Mouse (Mus musculus): ENCODE results near the gene Gm28551. TPM values are rescaled to one million over a fixed set of nuclear protein-coding genes. Genes with fewer than 3 reads are reported as not detected.
A peak's percentile ranks its signal among the peaks of the same experiment; 100 is the strongest.
"Not testable (repeated sequence)": the region's sequence is repeated elsewhere in the genome, so short reads cannot be mapped to it uniquely, and the experiment has no call there.

Gene Gm28551
- total RNA-seq (2021), result not detected in 2 replicates
- long read RNA-seq, experiment 1, partial matches to known transcripts, result 0 of 1 reads
- long read RNA-seq, experiment 1, other reads (novel, unspliced or antisense), result 1 of 1 reads
- long read RNA-seq, experiment 2, partial matches to known transcripts, result 0 of 1 reads
- long read RNA-seq, experiment 2, other reads (novel, unspliced or antisense), result 1 of 1 reads

DNA sequence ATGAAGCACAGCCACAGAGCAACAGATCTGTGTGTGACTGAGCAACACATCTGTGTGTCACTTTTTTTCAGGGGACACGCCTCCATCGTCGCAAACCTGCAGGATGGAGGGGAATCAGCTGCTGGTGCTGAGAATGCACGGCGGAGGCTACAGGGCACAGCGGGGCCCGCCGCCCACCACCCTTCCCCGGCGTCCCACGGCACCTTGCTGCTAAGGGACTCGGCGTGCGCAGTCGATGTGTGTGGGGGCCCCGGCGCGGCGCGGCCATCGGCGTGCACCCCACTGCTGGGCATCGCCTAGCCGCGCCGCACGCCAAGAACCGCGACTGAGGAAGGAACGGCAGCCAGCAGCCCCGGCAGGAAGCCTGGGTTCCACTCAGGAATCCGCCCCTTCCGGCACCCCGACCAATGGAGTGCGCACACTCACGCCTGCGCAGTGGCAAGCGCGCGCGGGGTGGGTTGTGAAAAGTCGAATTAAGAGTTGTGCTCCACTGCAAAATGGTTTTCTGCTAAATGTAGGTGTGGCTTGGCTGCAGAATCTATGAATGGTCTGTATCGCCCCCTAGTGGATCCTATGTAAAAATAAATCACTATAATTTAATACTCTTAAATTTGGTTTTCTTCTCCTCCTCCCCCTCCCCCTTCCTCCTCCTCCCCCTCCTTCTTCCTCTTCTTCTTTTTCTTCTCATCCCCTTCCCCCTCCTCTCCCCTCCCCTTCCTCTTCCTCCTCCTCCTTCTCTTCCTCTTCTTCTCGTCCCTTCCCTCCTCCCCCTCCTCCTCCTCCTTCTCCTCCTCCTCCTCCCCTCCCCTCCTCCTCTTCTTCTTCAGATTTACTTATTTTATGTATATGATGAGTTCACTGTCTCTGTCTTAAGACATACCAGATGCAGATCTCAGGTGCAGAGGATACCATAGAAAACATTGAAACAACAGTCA, at the start of gene Gm28551, which contains the start of the genes Asdurf and Asnsd1:
Gene Gm28551, minus strand, starts transcription at position 341 of the 935 bp plus-strand sequence.
Gene Asdurf, minus strand, starts transcription at position 293 of the 935 bp plus-strand sequence.
Gene Asnsd1, minus strand, starts transcription at position 426 of the 935 bp plus-strand sequence.
- DNase-seq, result peak; percentile 99

DNA sequence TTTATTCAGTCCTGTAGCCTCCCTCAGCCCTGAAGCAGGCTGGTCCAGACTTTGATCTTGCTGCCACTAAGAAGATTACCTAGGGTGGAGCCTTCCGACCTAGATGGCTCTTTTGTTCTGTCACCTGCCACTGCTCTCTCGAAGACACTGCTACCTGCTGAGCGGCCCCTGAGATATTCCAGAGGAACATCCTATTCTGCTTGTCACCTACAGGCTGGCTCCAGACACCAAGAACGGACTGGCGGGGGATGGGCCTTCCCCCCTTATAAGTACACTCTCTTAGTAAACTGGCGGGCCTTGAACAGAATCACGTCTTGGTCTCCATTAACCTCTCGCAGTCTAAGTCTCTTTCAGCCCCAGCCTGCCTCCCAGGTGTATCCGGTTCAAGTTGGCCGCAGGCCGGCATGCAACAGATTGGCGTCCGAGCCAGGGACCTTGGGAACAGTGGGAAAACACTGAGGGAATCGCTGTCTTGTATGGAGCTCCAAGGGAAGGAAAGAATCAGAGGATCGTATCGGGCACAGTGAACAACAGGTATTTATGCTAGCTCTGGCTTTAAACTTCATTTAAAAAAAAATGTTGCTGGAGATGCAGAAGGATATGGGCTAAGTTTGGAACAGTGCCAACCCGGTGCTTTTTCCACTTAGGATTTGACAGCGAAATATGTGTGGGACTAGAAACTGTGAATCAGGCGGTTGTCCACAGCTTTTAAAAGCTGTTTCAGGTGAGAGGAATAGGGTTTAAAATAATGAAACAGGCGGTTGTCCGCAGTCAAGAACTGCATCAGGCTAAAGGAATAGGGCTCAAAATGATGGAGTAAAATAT, 41.7 kb upstream of the Gm28551 start:
- DNase-seq, result peak; percentile 9

DNA sequence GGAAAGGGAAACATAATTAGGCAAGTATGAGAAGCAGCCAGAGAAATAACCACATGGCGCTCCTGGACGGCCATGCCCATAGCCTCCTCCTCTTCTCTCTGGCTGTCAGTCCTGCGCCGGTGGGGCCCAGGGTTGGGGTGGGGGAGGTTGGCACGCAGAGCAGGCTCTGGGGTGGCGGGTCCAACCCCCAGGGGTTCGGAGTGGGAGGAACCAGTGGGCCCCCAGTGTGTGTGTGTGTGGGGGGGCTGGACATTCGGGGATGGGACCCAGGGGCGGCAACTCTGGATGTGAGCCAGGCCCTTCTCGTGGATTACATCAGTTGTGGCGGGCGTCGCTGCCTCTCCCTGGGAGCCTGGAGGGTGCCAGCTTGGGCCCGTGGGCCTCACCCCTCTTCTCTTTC, 36.3 kb upstream of the Gm28551 start:
- DNase-seq, result no peak

DNA sequence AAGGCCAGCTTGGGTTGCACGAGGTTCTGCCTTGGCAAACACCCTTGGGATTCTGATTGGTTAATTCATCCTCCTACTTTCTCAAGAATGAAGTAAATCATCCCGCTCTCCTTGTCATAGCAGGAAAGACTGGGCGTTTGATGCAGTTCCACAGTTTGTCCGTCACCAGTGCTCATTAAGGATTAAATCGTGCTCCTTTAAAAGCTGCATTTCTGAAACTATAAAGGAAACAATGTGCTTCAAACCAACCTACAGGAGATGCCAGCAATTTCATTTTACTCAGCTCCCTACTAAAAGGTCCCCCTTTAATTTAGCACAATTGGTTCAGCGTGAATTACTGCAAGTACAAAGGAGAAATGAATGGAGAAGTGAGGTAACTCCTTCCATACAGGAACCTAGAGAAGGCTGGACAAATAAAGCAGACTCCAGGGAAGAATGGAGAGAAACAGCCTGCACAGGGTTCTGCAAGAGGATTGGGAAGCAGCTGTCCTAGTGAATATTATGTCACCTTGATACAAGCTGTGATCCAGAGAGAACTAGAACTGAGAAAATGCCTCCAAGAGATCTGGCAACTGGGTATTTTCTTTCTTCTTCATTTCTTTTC, 31.7 kb upstream of the Gm28551 start:
- peak; percentile 15 for DNase-seq

DNA sequence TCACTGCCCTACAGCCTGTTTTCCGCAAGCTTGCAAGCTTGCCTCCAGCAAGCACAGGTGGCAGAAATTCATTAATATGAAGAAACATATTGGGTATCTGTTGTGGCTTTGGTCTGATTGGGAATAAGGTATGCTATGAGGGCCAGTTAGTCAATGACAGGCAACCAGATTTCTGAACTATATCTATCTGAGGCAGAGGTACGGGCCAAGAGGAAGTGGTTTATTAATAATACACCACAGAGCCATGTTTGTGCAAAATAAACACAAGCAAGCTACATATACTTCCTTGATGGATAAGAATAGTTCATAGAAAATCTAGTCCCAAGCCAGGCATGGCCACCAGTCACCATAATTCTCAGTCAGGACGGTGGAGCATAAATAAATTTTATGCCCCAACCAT, 25.3 kb upstream of the Gm28551 start:
- DNase-seq, result no peak

GRCm38 (mm10) chr1:53375965-53376364, 23.5 kb upstream of the Gm28551 start:
- DNase-seq, result not testable (repeated sequence)

- DNase-seq, result no peak
Observed at GRCm38 (mm10) chr1:53358988-53359387, 6.5 kb upstream of the Gm28551 start.

GRCm38 (mm10) chr1:53341071-53341470, 11.4 kb downstream of the Gm28551 start:
- no peak for DNase-seq

GRCm38 (mm10) chr1:53337403-53337802, 15.1 kb downstream of the Gm28551 start:
- DNase-seq, result not testable (repeated sequence)

DNA sequence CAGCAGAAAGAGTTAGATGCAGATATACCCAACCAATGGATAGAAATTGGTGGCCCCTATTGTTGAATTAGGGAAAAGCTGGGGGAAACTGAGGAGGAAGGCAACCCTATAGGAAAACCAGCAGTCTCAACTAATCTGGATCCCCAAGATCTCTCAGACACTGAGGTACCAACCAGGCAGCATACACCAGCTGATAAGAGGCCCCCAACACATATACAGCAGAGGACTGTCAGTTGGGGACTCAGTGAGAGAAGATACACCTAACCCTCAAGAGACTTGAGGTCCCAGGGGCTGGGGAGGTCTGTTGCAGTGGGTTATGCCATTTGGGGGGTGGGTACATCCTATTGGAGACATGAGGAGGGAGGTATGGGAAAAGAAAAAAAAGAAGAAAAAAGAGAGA, 17.0 kb downstream of the Gm28551 start:
- no peak for DNase-seq

- DNase-seq, result not testable (repeated sequence)
Observed at GRCm38 (mm10) chr1:53333527-53333926, 18.9 kb downstream of the Gm28551 start.

- DNase-seq, result no peak
Observed at GRCm38 (mm10) chr1:53324827-53325494, 27.5 kb downstream of the Gm28551 start.

GRCm38 (mm10) chr1:53324277-53324676, 28.2 kb downstream of the Gm28551 start:
- no peak for DNase-seq

DNA sequence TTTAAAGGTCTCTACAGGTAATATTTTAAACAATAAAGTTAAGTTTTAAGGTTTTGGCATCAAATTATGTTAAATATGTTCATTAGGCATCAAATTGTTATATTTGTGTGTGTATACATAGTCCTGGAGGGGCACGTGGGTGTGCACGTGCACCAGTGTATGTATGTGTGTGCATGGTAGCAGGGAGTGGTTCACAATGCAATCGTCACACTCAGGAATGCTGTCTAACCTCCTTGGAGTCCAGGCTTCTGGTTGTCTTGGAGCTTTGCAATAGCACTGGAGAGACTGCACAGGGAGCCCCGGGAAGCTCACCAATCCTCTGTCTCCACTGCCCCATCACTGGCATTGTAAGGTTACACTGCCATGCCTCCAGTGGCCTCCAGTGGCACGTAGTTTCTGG, 29.2 kb downstream of the Gm28551 start:
- no peak for DNase-seq

DNA sequence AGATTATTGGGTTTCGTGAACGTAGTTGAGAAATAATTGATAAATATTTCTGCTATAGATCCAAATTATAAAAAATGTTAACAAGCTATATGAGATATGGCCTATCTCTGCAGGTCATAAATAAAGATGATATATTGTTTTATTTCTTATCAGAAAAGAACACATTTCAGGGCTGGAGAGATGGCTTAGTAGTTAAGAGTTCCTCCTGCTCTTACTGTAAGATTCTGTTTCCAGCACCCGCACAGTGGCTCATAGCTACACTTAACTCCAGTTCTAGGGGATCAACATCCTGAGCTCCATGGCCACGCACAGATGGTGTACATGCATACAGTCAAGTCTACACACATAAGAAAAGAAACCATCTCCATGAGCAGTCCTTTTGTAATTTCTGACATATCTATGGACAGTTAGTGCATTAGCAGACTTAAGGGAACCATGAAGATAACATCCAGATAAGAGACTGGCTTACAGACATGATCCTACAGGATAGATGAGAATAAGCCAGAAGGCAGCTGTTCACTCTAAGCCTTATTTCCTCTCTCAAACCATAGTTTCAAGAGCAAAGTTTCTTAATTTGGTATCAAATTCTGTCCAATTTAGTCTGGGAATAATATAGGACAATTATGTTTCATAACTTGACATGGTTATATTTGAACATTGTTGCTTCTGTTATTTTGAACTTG, 30.7 kb downstream of the Gm28551 start:
- DNase-seq, result no peak

DNA sequence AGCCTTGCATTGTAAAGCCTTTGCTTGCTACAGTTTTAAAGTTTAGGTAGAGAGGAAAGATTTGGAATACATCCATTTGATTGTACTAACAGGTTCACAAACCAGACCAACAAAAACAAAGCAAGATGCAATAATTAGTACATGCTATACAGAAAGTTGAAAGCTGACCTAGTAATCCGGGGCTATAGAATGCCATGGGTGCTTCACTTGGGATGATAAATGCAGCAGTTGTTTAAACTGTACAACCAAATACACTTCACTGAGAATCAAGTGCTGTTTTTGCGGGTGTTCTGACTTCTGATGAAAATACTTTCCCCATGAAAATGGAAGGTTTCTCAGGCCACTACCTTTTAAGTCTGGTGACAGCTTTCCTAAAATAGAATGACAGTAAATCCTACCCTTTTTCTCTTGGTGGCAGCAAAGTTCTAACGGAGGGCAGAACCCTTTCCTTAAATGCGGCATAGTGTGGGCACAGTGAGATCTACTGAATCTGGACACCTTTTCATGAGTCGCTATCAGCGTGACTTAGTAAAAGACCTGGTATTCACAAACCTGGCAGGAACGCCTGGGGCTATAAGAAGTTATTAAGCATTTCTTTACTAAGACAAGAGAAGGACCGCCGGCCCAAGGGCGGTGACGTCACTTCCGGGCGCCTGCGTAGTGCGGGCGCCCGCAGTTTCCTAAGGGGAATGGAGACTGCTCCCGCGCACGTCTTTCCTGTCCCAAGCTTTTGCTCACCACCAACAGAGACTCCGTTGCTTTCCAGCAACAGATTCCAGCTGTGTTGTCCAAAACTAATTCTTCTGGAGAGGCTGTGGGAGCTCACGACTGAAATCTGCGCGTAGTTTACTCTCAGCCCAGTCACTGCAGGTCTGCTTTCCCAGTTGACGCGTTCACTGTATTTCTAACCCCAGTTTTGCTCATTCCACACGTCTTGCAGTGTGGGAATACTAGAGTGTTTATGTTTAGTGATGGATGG, 39.2 kb downstream of the Gm28551 start, which contains the start of gene Osgepl1:
Gene Osgepl1, plus strand, starts transcription at position 636 of the 979 bp plus-strand sequence.
- peak; percentile 91 for DNase-seq

DNA sequence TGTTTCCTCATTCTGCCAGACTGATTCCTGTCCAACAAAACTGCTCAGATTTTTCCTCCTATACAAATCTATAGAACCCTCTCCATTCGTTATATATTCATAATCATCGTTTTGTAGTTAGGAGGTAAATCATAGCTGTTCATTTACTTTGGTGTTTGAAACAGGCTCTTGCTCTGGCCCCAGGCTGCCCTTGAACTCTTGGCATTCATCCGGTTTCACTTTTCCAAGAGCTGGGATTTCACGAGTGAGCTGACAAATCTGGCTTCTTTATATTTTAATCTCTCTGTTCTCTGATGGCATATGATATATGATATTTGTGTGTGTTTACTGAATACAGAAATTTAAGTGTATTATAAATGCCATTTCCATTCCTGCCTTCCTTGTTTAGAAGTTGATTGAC, 52.0 kb downstream of the Gm28551 start:
- peak; percentile 27 for DNase-seq

- peak; percentile 97 for DNase-seq
Observed at GRCm38 (mm10) chr1:53296581-53297383, 55.7 kb downstream of the Gm28551 start, which contains the start of the genes Pms1, Ormdl1 and Gm28778. Gene Pms1, minus strand, starts transcription at chr1:53297018. Gene Ormdl1, plus strand, starts transcription at chr1:53297095. Gene Gm28778, plus strand, starts transcription at chr1:53297111.

All from adrenal gland, postnatal 14 days (tissue).